Mouse (Mus musculus) kidney, postnatal 25 days (tissue): ENCODE results near the gene Ifnab.
A peak's percentile ranks its signal among the peaks of the same experiment; 100 is the strongest.

ENCODE experiments used
- DNase-seq, 2 experiments: peaks; one replicate each; pipeline ENCODE4 v3.0.0; 2021; ENCODE audit warnings: mixed read lengths in 2 of 2

Ifnab gene

DNA sequence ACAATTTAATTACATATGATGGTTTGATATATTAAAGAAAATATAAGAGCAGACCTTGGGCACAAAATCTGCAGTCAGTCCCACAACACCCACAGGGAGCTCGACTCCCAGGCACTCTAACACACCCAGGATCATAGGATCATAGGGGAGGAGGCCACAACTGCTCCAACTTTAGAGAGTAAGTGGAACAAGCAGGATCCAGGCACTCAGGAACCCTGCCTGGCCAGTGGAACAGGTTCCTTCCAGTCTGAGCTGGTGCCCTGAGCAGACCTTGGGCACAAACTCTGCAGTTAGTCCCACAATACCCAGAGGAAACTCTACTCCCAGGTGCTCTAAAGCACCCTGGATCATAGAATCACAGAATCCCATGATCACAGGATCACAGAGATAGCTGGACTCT is 35.7 kb downstream of the Ifnab start:
- peak; percentile 25 to 58 for DNase-seq

DNA sequence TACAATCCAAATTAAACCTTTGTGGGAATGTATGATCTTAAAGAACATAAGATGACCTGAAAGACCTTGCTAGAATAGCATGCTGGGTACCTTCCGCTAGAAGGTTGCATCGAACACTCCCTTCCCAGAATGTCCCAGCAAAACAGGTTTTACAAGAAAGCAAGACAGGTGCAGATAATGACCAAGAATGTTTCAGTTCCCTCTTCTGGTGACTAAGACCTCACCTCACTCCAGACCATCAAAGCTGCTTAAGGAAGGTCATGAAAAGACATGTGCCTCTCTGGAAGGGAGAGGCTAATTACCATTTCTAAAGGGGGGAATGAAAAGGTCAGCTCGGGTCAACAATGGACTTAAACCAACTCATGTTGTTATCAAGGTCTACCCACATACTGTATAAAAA is 37.5 kb downstream of the Ifnab start:
- no peak for DNase-seq

DNA sequence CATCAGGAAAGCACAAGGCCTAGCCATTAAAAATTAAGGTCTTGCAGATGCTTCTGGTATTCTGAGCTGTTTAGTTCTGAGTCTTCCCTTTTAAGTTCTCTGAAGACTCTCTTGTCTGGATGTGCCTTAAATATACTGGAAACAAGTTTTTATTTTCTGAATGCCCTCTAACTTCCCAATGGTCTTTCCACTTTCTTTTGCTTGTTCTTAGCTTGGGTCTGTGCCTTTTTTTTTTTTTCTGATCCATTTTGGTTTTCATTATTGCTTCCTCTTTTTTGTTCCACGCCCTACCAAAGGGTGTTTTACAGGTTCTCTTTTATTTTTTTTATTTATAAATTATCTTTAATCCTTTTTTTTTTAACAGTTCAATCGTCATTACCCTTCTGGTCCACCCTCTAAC is 46.8 kb downstream of the Ifnab start, which contains the start of gene Ifna13:
Ifna13 (minus strand) TSS at position 101 of the 400 bp plus-strand sequence.
- DNase-seq = no peak

DNA sequence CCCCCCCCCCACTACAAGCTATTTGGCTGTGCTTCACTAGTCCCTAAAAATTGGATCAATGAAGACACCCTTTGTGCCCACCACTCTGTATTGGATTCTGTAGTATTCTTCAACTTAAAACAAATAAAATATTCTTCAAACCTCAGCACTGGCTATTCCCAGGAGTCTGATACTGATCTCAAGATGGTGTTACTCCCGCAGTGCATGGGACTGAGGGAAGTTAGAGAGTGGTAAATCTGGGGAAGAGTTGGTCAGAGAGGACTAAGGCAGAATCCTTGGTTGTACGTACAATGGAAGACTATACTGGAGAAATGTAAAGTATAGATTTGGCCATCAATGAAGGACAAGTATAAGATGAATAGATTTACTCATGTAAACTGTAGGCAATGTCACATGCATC is 48.6 kb downstream of the Ifnab start:
- DNase-seq = no peak

DNA sequence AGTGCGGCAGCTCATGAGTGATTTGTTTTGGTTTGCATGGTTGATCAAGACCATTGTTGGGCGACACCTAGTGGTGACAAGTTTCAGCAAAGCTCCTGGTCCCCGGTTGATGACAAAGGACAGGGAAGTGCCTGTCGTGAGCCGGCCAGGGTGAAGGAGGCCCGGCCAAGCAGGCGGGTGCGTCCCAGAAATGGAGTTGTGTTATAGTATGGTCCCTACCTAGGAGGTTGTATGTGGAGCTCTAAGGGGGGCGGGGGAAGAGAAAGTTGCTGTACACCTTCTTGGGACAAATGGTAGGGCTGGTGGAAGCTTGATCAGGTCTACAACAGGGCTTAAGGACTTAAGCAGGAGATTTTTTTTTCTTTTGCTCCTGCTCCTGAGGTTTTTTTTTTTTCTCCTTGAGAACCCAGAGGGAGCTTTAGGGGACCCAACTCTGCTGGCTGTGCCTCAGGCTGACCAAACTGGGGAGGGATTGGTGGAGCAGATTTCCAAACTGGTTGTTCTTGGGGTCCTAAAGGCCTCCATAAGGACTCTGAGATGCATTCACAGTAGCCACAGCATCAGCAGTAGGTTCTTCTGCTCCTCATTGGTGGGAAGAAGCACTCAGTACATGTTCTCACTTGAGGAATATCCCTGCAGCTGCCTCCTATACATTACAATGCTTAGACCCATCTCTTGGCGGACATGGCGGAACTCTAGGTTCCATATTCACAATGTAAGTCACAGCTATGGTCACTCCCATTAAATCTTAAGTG is 49.9 kb downstream of the Ifnab start:
- peak; percentile 92 to 99 for DNase-seq

DNA sequence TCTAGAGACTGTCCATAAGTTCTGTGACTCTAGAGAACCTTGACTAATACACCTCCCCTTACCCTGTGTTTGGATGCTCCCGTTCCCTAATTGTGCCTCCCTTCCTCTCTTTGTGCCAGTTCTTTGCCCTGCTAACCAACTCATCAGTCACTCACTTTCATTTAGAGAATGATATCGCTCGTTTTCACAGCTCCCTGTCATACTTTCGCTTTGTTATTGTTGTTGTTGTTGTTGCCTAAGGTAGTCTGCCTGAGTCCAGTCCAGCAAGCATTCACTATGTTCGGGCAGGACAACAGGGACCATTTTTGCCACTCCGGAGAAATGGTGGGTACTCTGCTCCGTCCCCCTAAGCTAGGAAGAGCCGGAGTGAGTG is 50.5 kb downstream of the Ifnab start:
- no peak for DNase-seq
